Mouse (Mus musculus): ENCODE measurements around the gene Pef1.

The Pef1 gene

GRCm38 (mm10) chr4:130138441-130139213 lies 36.3 kb downstream of the Pef1 start:
- DNase-seq (ENCODE audit: low spot score in 2 of 2) = peak in 1 of 2 experiments; percentile 76

GRCm38 (mm10) chr4:130139214-130139492 lies 36.8 kb downstream of the Pef1 start, which contains the start of gene Hcrtr1:
Gene Hcrtr1 (minus strand): TSS chr4:130139359.
- no peak for DNase-seq (ENCODE audit: low spot score in 2 of 2)

GRCm38 (mm10) chr4:130140992-130141402 lies 38.6 kb downstream of the Pef1 start:
- DNase-seq (ENCODE audit: low spot score in 2 of 2) = peak; percentile 54 to 83

GRCm38 (mm10) chr4:130141786-130142185 lies 39.4 kb downstream of the Pef1 start:
- no peak for DNase-seq (ENCODE audit: low spot score in 2 of 2)

GRCm38 (mm10) chr4:130148405-130148804 lies 46.0 kb downstream of the Pef1 start:
- DNase-seq (ENCODE audit: low spot score in 2 of 2) = no peak

- DNase-seq (ENCODE audit: low spot score in 2 of 2) = no peak
These were observed 51.9 kb downstream of the Pef1 start for GRCm38 (mm10) chr4:130154250-130154649.

GRCm38 (mm10) chr4:130156812-130157371 lies 54.5 kb downstream of the Pef1 start:
- DNase-seq (ENCODE audit: low spot score in 2 of 2) = no peak

GRCm38 (mm10) chr4:130161349-130161748 lies 59.0 kb downstream of the Pef1 start:
- no peak for DNase-seq (ENCODE audit: low spot score in 2 of 2)

- DNase-seq (ENCODE audit: low spot score in 2 of 2) = no peak
These were observed 61.1 kb downstream of the Pef1 start for GRCm38 (mm10) chr4:130163391-130163861.

GRCm38 (mm10) chr4:130164121-130164520 lies 61.8 kb downstream of the Pef1 start:
- DNase-seq (ENCODE audit: low spot score in 2 of 2) = no peak

- DNase-seq (ENCODE audit: low spot score in 2 of 2) = no peak
These were observed 63.7 kb downstream of the Pef1 start for GRCm38 (mm10) chr4:130166061-130166460.

- no peak for DNase-seq (ENCODE audit: low spot score in 2 of 2)
These were observed 64.2 kb downstream of the Pef1 start for GRCm38 (mm10) chr4:130166592-130166991.

- no peak for DNase-seq (ENCODE audit: low spot score in 2 of 2)
These were observed 65.0 kb downstream of the Pef1 start for GRCm38 (mm10) chr4:130167321-130167720.

- no peak for DNase-seq (ENCODE audit: low spot score in 2 of 2)
These were observed 65.5 kb downstream of the Pef1 start for GRCm38 (mm10) chr4:130167814-130168213.

- peak in 1 of 2 experiments; percentile 50 for DNase-seq (ENCODE audit: low spot score in 2 of 2)
These were observed 66.2 kb downstream of the Pef1 start for GRCm38 (mm10) chr4:130168280-130169183.

GRCm38 (mm10) chr4:130169411-130169971 lies 67.1 kb downstream of the Pef1 start:
- no peak for DNase-seq (ENCODE audit: low spot score in 2 of 2)

- DNase-seq (ENCODE audit: low spot score in 2 of 2) = no peak
These were observed 68.0 kb downstream of the Pef1 start for GRCm38 (mm10) chr4:130170362-130170761.

GRCm38 (mm10) chr4:130171951-130172765 lies 69.8 kb downstream of the Pef1 start:
- DNase-seq (ENCODE audit: low spot score in 2 of 2) = no peak

GRCm38 (mm10) chr4:130173060-130173822 lies 70.9 kb downstream of the Pef1 start:
- no peak for DNase-seq (ENCODE audit: low spot score in 2 of 2)

GRCm38 (mm10) chr4:130173911-130174311 lies 71.6 kb downstream of the Pef1 start:
- no peak for DNase-seq (ENCODE audit: low spot score in 2 of 2)

Data from frontal cortex, postnatal 10 days (tissue).